Mouse (Mus musculus) CD8-positive naive resting alpha-beta T cell, adult 2 months (primary cell): ENCODE results near the gene Uqcrc2.

ENCODE experiments used
- DNase-seq, 2 experiments: peaks; one replicate each; pipeline ENCODE4 v3.0.0; 2022; ENCODE audit warnings: low read depth in 2 of 2, low spot score in 2 of 2

Gene Uqcrc2

DNA sequence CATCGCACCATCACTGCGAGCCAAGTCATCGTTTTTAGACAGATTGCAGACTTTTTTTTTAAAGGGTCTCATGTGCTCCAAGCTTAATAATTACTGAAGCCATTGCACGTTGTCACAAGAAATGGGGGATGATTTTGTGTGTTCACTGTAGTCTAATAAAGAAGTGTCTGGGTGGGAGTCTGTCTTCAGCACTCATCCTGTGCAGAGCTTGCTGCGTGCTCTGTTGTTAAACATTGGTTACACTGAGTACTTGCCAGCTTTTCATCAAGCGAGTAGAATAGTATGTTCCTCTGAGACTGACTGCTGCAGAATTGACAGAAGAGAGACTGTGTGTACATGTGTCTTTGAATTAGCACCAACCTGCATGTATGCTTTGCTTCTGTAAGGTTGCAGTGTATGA, 50.3 kb downstream of the Uqcrc2 start:
- DNase-seq = no peak

DNA sequence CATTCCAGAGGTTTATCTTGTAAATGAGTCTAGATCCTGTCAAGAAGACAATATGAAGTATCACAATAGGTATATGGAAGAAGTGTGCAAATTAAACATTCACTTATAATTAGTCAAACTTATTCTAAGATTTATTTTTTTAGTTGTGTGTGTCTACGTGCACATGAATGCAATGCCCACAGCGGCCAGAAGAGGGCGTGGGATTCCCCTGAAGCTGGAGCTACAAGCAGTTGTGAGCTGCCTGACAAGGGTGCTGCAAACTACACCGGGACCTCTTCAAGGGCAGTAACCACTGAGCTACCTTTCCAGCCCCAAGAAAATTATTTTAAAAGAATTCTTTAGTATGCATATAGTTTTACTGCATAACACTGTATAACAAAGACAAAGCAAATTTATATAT, 55.7 kb downstream of the Uqcrc2 start:
- peak in 1 of 2 experiments; percentile 33 for DNase-seq

DNA sequence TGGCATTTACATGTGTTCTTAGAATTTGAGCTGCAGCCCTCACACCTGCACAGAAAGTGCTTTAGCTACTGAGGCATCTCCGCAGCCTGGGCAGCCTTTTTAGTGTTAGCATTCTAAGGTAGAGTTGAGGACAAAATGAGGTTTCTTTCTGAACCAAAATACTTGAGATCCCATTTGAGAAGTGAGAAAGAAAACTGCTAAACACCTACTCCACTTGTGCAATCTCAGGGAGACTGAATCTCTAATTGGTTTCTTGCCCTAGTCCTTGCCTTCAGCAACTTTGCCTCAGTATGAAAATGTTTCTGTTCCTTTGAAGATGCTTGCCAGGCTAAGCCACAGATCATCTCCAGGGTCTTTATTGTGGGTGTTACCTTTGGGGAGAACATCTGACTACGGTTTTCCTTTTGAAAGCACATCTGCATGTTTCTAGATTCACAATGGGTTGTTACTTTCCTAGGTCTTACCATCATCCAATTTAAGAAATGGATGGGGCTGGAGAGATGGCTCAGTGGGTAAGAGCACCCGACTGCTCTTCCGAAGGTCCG, 58.9 kb downstream of the Uqcrc2 start:
- peak; percentile 22 to 35 for DNase-seq

GRCm38 (mm10) chr7:120695196-120695595, 60.2 kb downstream of the Uqcrc2 start:
- no peak for DNase-seq

- no peak for DNase-seq
These were observed 60.7 kb downstream of the Uqcrc2 start for GRCm38 (mm10) chr7:120695641-120696040.

GRCm38 (mm10) chr7:120696331-120696730, 61.4 kb downstream of the Uqcrc2 start:
- DNase-seq = no peak

- peak in 1 of 2 experiments; percentile 38 for DNase-seq
These were observed 64.6 kb downstream of the Uqcrc2 start for GRCm38 (mm10) chr7:120699586-120699985.

- no peak for DNase-seq
These were observed 68.9 kb downstream of the Uqcrc2 start for GRCm38 (mm10) chr7:120703888-120704287.
